Mouse (Mus musculus) megakaryocyte progenitor cell, adult 5-6 weeks (primary cell): ENCODE results near the gene Tcl1b2. TPM values are rescaled to one million over a fixed set of nuclear protein-coding genes. Genes with fewer than 3 reads are reported as not detected.
"Not testable (repeated sequence)": the region's sequence is repeated elsewhere in the genome, so short reads cannot be mapped to it uniquely, and the experiment has no call there.

ENCODE experiments used
- ATAC-seq: replicated peaks from 2 replicates; pipeline ENCODE4 v1.8.0; 2016; ENCODE audit warnings: mild to moderate bottlenecking, moderate TSS enrichment, inconsistent platforms; ENCODE audit not compliant: poor library complexity
- total RNA-seq, 2 experiments: library from RNA; stranded (forward) in 1 of 2; stranded (reverse) in 1 of 2; fragments of 157-497, 149-512 nt in 1 of 2; fragments of 200-1000 nt in 1 of 2; gene quantifications; 2 replicates each; pipeline versions ENCODE4 v1.2.3 to v1.2.4; 2015 to 2017

The Tcl1b2 gene
- not detected in 2 replicates for total RNA-seq (2015)
- not detected in 2 replicates for total RNA-seq (2017)

GRCm38 (mm10) chr12:105145714-105146113, at the start of gene Tcl1b2:
Tcl1b2 (plus strand) TSS chr12:105146014.
- no peak for ATAC-seq

- ATAC-seq, result no peak
These were observed 46.3 kb upstream of the Tcl1b2 start for GRCm38 (mm10) chr12:105099466-105100044.

GRCm38 (mm10) chr12:105102901-105103300, 42.9 kb upstream of the Tcl1b2 start:
- no peak for ATAC-seq

GRCm38 (mm10) chr12:105104036-105104435, 41.8 kb upstream of the Tcl1b2 start:
- peak; percentile 82 for ATAC-seq

GRCm38 (mm10) chr12:105105326-105105725, 40.5 kb upstream of the Tcl1b2 start:
- ATAC-seq, result no peak

GRCm38 (mm10) chr12:105108856-105109255, 37.0 kb upstream of the Tcl1b2 start:
- no peak for ATAC-seq

GRCm38 (mm10) chr12:105109406-105109805, 36.4 kb upstream of the Tcl1b2 start:
- 0 out of 2 replicates have a peak, but pooled peaks have one; percentile 2 for ATAC-seq

GRCm38 (mm10) chr12:105109812-105110211, 36.0 kb upstream of the Tcl1b2 start:
- peak; percentile 58 for ATAC-seq

GRCm38 (mm10) chr12:105112321-105112988, 33.4 kb upstream of the Tcl1b2 start:
- no peak for ATAC-seq

GRCm38 (mm10) chr12:105116648-105117047, 29.2 kb upstream of the Tcl1b2 start:
- peak; percentile 92 for ATAC-seq

- ATAC-seq, result no peak
These were observed 20.5 kb upstream of the Tcl1b2 start for GRCm38 (mm10) chr12:105125362-105125761.

GRCm38 (mm10) chr12:105126516-105126915, 19.3 kb upstream of the Tcl1b2 start:
- no peak for ATAC-seq

GRCm38 (mm10) chr12:105127607-105128006, 18.2 kb upstream of the Tcl1b2 start:
- no peak for ATAC-seq

- peak; percentile 84 for ATAC-seq
These were observed 16.2 kb upstream of the Tcl1b2 start for GRCm38 (mm10) chr12:105129494-105130205.

- peak; percentile 47 for ATAC-seq
These were observed 11.6 kb upstream of the Tcl1b2 start for GRCm38 (mm10) chr12:105134167-105134566.

- ATAC-seq, result not testable (repeated sequence)
These were observed 11.0 kb upstream of the Tcl1b2 start for GRCm38 (mm10) chr12:105134826-105135225.

GRCm38 (mm10) chr12:105137729-105138128, 8.1 kb upstream of the Tcl1b2 start:
- ATAC-seq, result not testable (repeated sequence)

- no peak for ATAC-seq
These were observed 2.7 kb upstream of the Tcl1b2 start for GRCm38 (mm10) chr12:105143096-105143495.

- peak; percentile 76 for ATAC-seq
These were observed 886 bp upstream of the Tcl1b2 start for GRCm38 (mm10) chr12:105144928-105145327.

GRCm38 (mm10) chr12:105155286-105155685, 9.5 kb downstream of the Tcl1b2 start:
- ATAC-seq, result 0 out of 2 replicates have a peak, but pooled peaks have one; percentile 14

GRCm38 (mm10) chr12:105158842-105159241, 13.0 kb downstream of the Tcl1b2 start:
- peak; percentile 62 for ATAC-seq

- ATAC-seq, result no peak
These were observed 13.6 kb downstream of the Tcl1b2 start, which contains the start of gene Tcl1b1 for GRCm38 (mm10) chr12:105159390-105159789. Tcl1b1 (plus strand) TSS chr12:105159690.
